46 mouse cellular contexts compared by ENCODE assay signal in the genomic region with DNA sequence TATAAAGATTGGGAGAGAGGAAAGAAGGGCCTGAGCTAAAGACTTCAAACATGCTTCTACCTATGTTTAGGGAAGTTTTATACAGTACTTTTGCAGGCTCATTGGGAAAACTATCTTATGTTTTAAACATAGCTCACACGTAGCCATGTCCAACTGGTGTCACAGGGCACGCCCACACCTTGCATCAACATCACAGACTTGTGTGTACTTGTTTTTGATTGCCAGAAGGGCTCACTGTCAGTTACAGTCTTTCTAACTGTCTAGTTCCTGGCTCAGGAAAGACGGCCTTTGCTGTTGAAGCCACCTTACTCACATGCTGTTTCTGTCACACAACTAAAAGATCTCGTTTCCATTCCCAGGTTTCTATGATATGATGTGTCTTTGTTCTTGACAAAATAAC. TPM values are rescaled to one million over a fixed set of nuclear protein-coding genes. Genes with fewer than 3 reads are reported as not detected.
"Had no signal": no experiment of that assay in that cellular context is flagged by ENCODE, and none has a peak within 500 bp of the region (broad histone marks: within the 10 kb centered on the region; RNA-seq: fewer than 3 reads in every experiment).

No protein-coding gene starts in this region.

- DNase-seq: left cerebral cortex, postnatal 4 days; liver; liver, embryonic 13.5 days; liver, postnatal 0 days; lung, adult 18-20 months; lung, adult 2 months; lung, embryonic 14.5 days; lung, postnatal 10 days; lung, postnatal 14 days; lung, postnatal 36 days; lung, postnatal 4 days; midbrain, embryonic 14.5 days had no signal

RNA-seq across cellular contexts. Expression of a gene that starts 2.0 kb away (rescaled TPM):
- total RNA-seq: left cerebral cortex, postnatal 10 days; left cerebral cortex, postnatal 14 days; left cerebral cortex, postnatal 25 days; left cerebral cortex, postnatal 36 days; left cerebral cortex, postnatal 4 days; liver, adult 2 months; midbrain, postnatal 0 days; monocyte, adult 5-6 weeks had no signal
- polyA plus RNA-seq: limb, embryonic 10.5 days; limb, embryonic 11.5 days; limb, embryonic 12.5 days; limb, embryonic 13.5 days; limb, embryonic 14.5 days; limb, embryonic 15.5 days; liver, adult 2 months; liver, embryonic 11.5 days; liver, embryonic 12.5 days; liver, embryonic 13.5 days; liver, embryonic 14.5 days; liver, embryonic 15.5 days; liver, embryonic 16.5 days; liver, postnatal 0 days; lung, adult 2 months; lung, embryonic 14.5 days; lung, embryonic 15.5 days; lung, embryonic 16.5 days; lung, postnatal 0 days; macrophage; midbrain, embryonic 10.5 days; midbrain, embryonic 11.5 days; midbrain, embryonic 12.5 days; midbrain, embryonic 13.5 days; midbrain, embryonic 14.5 days; midbrain, embryonic 15.5 days; midbrain, embryonic 16.5 days; midbrain, postnatal 0 days; myocyte; neural tube, embryonic 11.5 days; neural tube, embryonic 12.5 days had no signal

RNA-seq across cellular contexts. Expression of a gene that starts 30.1 kb away (rescaled TPM):
- total RNA-seq: liver, adult 2 months; megakaryocyte progenitor cell, adult 5-6 weeks; megakaryocyte, adult 5-6 weeks; megakaryocyte-erythroid progenitor cell, adult 5-6 weeks; monocyte, adult 5-6 weeks had no signal
- polyA plus RNA-seq: liver, adult 2 months; liver, postnatal 0 days; macrophage had no signal
